In the genomic region with DNA sequence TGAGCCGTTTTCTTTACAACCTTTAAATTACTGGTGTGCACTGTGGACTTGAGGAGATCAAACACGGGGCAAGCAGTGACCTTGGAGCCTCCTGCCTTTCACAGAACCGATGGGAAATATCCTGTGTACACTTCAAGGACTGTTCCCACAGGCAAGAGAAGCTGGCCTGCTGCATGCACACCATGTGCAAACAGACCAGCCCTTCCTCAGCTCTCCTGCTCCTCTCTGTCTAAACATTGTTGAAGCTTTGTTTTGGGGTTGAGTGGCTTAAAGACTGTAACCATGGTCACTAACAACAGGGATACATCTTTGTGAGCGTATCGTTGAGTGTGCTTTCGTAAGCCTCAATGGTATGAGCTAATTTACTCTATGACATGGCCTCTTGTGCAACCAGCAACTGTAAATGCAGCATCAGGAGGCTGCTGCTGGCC, we compare ENCODE assay signal across 13 mouse cellular contexts. TPM values are rescaled to one million over a fixed set of nuclear protein-coding genes. Genes with fewer than 3 reads are reported as not detected.
DNase-seq lines count a peak whose midpoint lies in the region; ATAC-seq and TF ChIP-seq lines count a peak whose summit lies in the region.
"Had no signal": no experiment of that assay in that cellular context is flagged by ENCODE, and none has a peak within 500 bp of the region (broad histone marks: within the 10 kb centered on the region; RNA-seq: fewer than 3 reads in every experiment).

No protein-coding gene starts in this region.

- peak; percentile 76 for DNase-seq in 416B (ENCODE audit: low read depth)
- no peak for DNase-seq in liver, postnatal 0 days
- no peak for DNase-seq in ovary, postnatal 10 days (ENCODE audit: low spot score)
- no peak for DNase-seq in thymus, postnatal 14 days
- no peak for DNase-seq in spleen, postnatal 4 days (ENCODE audit: low spot score in 2 of 2)
- DNase-seq in heart, embryonic 10.5 days (ENCODE audit: low spot score): no peak
- DNase-seq: gastrocnemius, postnatal 10 days had no signal

- no peaks in the 10 kb centered on the region for H3K36me3 ChIP-seq in liver, postnatal 0 days (replicated peaks; ENCODE audit: insufficient read depth, low read length)
- no peaks in the 10 kb centered on the region for H3K36me3 ChIP-seq in macrophage (ENCODE audit: inconsistent target)
- H3K36me3 ChIP-seq in heart, embryonic 10.5 days: no peaks in the 10 kb centered on the region
- H3K36me3 ChIP-seq: heart, embryonic 12.5 days; hindbrain, embryonic 10.5 days; neural tube, embryonic 15.5 days had no signal

- no peak overlapping the region for H3K9ac ChIP-seq in liver, postnatal 0 days (replicated peaks)
- H3K9ac ChIP-seq: heart, embryonic 12.5 days; neural tube, embryonic 15.5 days had no signal

- no peak for TF ChIP-seq EP300 in liver, postnatal 0 days (IDR thresholded peaks at IDR 0.05; ENCODE audit: low read depth)

- no peaks in the 10 kb centered on the region for H3K9me3 ChIP-seq in liver, postnatal 0 days (ENCODE audit: low read length)
- H3K9me3 ChIP-seq in heart, embryonic 10.5 days: no peaks in the 10 kb centered on the region
- H3K9me3 ChIP-seq: heart, embryonic 12.5 days; hindbrain, embryonic 10.5 days; neural tube, embryonic 15.5 days had no signal

- TF ChIP-seq CTCF in liver, postnatal 0 days (IDR thresholded peaks at IDR 0.05; ENCODE audit: low read depth): no peak

- 0 out of 2 replicates have a peak overlapping the region, but pooled peaks have one; percentile 8 for H3K27ac ChIP-seq in liver, postnatal 0 days (ENCODE audit: low read depth)
- peak overlapping the region; percentile 24 for H3K27ac ChIP-seq in macrophage
- H3K27ac ChIP-seq in heart, embryonic 10.5 days: no peak overlapping the region
- H3K27ac ChIP-seq: hindbrain, embryonic 10.5 days; left cerebral cortex, adult 2 months; neural tube, embryonic 15.5 days had no signal

- peaks cover 29% of the 10 kb centered on the region; the same call in 1 of the 2 replicates for H3K79me2 ChIP-seq in macrophage (ENCODE audit: inconsistent target)

- H3K4me1 ChIP-seq in liver, postnatal 0 days (ENCODE audit: insufficient read depth): peaks cover 7% of the 10 kb centered on the region
- peaks cover 17% of the 10 kb centered on the region for H3K4me1 ChIP-seq in heart, embryonic 10.5 days

- 34% methylated on average over 6 of the region's 6 CpGs for WGBS in liver, postnatal 0 days (ENCODE audit: insufficient replicate concordance)
- WGBS in macrophage (ENCODE audit: missing documents): 51% methylated on average over 6 of the region's 6 CpGs
- whole genome bisulfite sequencing in heart, embryonic 10.5 days: 67% methylated on average over 6 of the region's 6 CpGs

- ATAC-seq in granulocyte monocyte progenitor cell, adult 5-6 weeks (replicated peaks; ENCODE audit: poor library complexity, severe bottlenecking): peak; percentile 85
- ATAC-seq in liver, postnatal 0 days: peak; percentile 57

- no peak overlapping the region for H3K4me3 ChIP-seq in liver, postnatal 0 days (ENCODE audit: low read depth, low read length)
- H3K4me3 ChIP-seq in macrophage (ENCODE audit: inconsistent target): no peak overlapping the region
- H3K4me3 ChIP-seq in heart, embryonic 10.5 days: no peak overlapping the region
- H3K4me3 ChIP-seq: heart, embryonic 12.5 days; hindbrain, embryonic 10.5 days; left cerebral cortex, adult 2 months; neural tube, embryonic 15.5 days had no signal

- no peak overlapping the region for H3K4me2 ChIP-seq in liver, postnatal 0 days (ENCODE audit: low read depth, low read length)
- H3K4me2 ChIP-seq: heart, embryonic 12.5 days; neural tube, embryonic 15.5 days had no signal

- no peaks in the 10 kb centered on the region for H3K27me3 ChIP-seq in liver, postnatal 0 days (ENCODE audit: insufficient read depth, low read length)
- H3K27me3 ChIP-seq in heart, embryonic 10.5 days (ENCODE audit: insufficient read depth, poor library complexity, severe bottlenecking): no peaks in the 10 kb centered on the region
- H3K27me3 ChIP-seq: heart, embryonic 12.5 days; neural tube, embryonic 15.5 days had no signal

RNA-seq across cellular contexts. Expression of a gene that starts 50.2 kb away (rescaled TPM):
- 164 and 183 TPM in 2 replicates for total RNA-seq in granulocyte monocyte progenitor cell, adult 5-6 weeks (2014; fragmentation: Nextera tagmentation)
- 224 and 232 TPM in 2 replicates for total RNA-seq in granulocyte monocyte progenitor cell, adult 5-6 weeks (2017)
- 5.1 and 5.7 TPM in 2 replicates for polyA plus RNA-seq in liver, postnatal 0 days (2015; fragmentation: Nextera tagmentation; extraction: Ambion mirVana)
- total RNA-seq in macrophage (2018; cell fraction: chromatin; rRNA removed): 100 to 1,000 TPM in 19 of 26 experiments, 10 to 100 TPM in 7; 62.0 to 236 (median 168) TPM
- 10 to 100 TPM; 32.4 to 57.4 (median 42.8) TPM for total RNA-seq in macrophage (2018; cell fraction: cytosol; rRNA removed)
- 100 to 1,000 TPM in 4 of 26 experiments, 10 to 100 TPM in 22; 27.5 to 131 (median 71.2) TPM for total RNA-seq in macrophage (2018; cell fraction: nucleus; rRNA removed)
- 22.4 to 47.5 TPM (median 23.5 TPM) in 3 replicates for polyA plus RNA-seq in macrophage (2018)
- polyA plus RNA-seq in heart, embryonic 10.5 days (2016; fragmentation: Nextera tagmentation; extraction: Ambion mirVana): 48.6 and 49.5 TPM in 2 replicates
